Mouse (Mus musculus) testis, adult 2 months (tissue): ENCODE measurements around the gene Oaz1.

Source experiments
- CTCF ChIP-seq: fragments of 200-500 bp; IDR thresholded peaks from 2 replicates; pipeline ENCODE4 v1.5.1; 2012; ENCODE audit warnings: low read depth, mild to moderate bottlenecking, inconsistent platforms, low read length, moderate library complexity; ENCODE audit not compliant: control insufficient read depth, insufficient read depth, insufficient replicate concordance
- POLR2A ChIP-seq: fragments of 200-500 bp; IDR thresholded peaks from 2 replicates; pipeline ENCODE4 v1.6.1; 2012; ENCODE audit warnings: low read depth, mild to moderate bottlenecking, inconsistent platforms, low read length, moderate library complexity; ENCODE audit not compliant: control insufficient read depth

GRCm38 (mm10) chr10:80839848-80840247, 13.4 kb downstream of the Oaz1 start:
- TF ChIP-seq CTCF: no peak
- TF ChIP-seq POLR2A: no peak
